Mouse (Mus musculus) kidney, adult 2 months (tissue): ENCODE results near the gene Nfe2l3. TPM values are rescaled to one million over a fixed set of nuclear protein-coding genes. Genes with fewer than 3 reads are reported as not detected.

Experiments
- DNase-seq: peaks from one replicate; pipeline ENCODE4 v3.0.0; 2021
- H3K27ac ChIP-seq: fragments of 200-500 bp; 2 replicates; pipeline ENCODE4 v1.5.1; 2012; ENCODE audit warnings: low read depth, low read length, control low read depth, inconsistent platforms; ENCODE audit not compliant: insufficient read depth
- H3K27me3 ChIP-seq: fragments of 200-500 bp; replicated peaks from 2 replicates; pipeline ENCODE4 v1.6.1; 2012; ENCODE audit warnings: mild to moderate bottlenecking, moderate library complexity, low read length, inconsistent platforms; ENCODE audit not compliant: control insufficient read depth, insufficient read depth
- H3K36me3 ChIP-seq: fragments of 200-500 bp; 2 replicates; pipeline ENCODE4 v1.6.1; 2012; ENCODE audit warnings: mild to moderate bottlenecking, moderate library complexity, low read length, inconsistent platforms; ENCODE audit not compliant: control insufficient read depth, insufficient read depth
- H3K4me1 ChIP-seq: fragments of 200-500 bp; 2 replicates; pipeline ENCODE4 v1.6.1; 2011; ENCODE audit warnings: low read length; ENCODE audit not compliant: control insufficient read depth, insufficient read depth
- H3K4me3 ChIP-seq: fragments of 200-500 bp; 2 replicates; pipeline ENCODE4 v1.5.1; 2011; ENCODE audit warnings: mild to moderate bottlenecking, low read depth, low read length, control low read depth; ENCODE audit not compliant: insufficient read depth
- CTCF ChIP-seq: fragments of 200-500 bp; conservative IDR thresholded peaks from 2 replicates; pipeline ENCODE4 v1.5.1; 2011; ENCODE audit warnings: low read depth, mild to moderate bottlenecking, control low read depth, low read length, moderate library complexity, mixed read lengths; ENCODE audit not compliant: insufficient read depth, insufficient read length
- POLR2A ChIP-seq: fragments of 200-500 bp; IDR thresholded peaks from one replicate; pipeline ENCODE4 v1.6.1; 2011; ENCODE audit warnings: low read depth, low read length, control low read depth
- WGBS: fragments of 180-500 bp; shearing (Covaris S2); methylation state at CpG from one replicate; pipeline ENCODE4 v1.1.7; 2018; 5-methylcytosine and 5-hydroxymethylcytosine counted together
- polyA plus RNA-seq: library from polyadenylated mRNA; depleted of rRNA; stranded (reverse); fragments of >200 nt; gene quantifications from 2 replicates; pipeline ENCODE4 v1.2.3, GENCODE M21; 2012

Nfe2l3 gene
- polyA plus RNA-seq, 1 experiment = 0.75 TPM

DNA sequence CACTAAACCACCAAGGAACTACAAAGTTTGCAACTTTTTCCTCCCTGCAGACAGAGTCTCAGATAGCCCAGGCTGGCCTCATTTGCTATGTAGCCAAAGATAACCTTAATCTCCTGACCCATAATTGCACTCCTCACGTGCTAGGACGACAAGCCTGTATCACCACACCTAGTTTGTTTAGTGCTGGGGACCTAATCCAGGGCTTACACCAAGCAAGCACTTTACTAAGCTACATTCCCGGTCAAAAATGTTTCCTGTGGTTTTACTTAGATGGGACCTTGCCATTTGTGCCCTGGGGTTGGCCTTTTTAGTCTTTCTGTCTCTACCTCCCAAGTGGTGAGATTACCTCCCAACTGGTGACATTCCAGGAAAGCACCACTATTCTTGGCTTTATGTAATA, 22.5 kb downstream of the Nfe2l3 start:
- no peak for TF ChIP-seq CTCF
- TF ChIP-seq POLR2A = no peak
- WGBS = 33% methylated on average over 3 of the region's 3 CpGs
- Histone ChIP-seq H3K27ac (no peak overlapping the region), H3K36me3 (peaks cover 12% of the 10 kb centered on the region), H3K4me1 (no peaks in the 10 kb centered on the region), H3K4me3 (no peak overlapping the region), H3K27me3 (no peaks in the 10 kb centered on the region)
- DNase-seq = no peak

DNA sequence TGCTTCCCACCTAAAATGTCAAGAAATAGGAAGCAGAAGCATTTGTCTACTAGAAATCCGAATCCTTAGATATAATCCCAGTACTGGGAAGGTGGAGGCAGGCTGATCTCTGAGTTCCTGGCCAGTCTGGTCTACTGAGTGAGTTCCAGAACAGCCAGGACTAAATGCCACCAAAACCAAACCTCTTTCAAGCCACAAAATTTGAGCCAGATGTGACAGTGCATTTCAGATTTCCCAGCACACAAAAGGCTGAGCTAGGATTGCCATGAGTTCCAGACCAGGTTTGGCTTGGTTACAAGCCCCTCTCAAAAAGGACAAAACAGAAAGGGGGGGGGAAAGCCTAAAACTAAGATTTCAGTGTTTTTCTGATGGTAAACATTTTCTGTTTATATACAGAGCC, 23.7 kb downstream of the Nfe2l3 start:
- Histone ChIP-seq H3K36me3 (peaks cover 18% of the 10 kb centered on the region), H3K27ac (no peak overlapping the region), H3K27me3 (no peaks in the 10 kb centered on the region), H3K4me3 (no peak overlapping the region), H3K4me1 (no peaks in the 10 kb centered on the region)
- WGBS = 57% methylated on average over 1 of the region's 1 CpGs
- no peak for TF ChIP-seq POLR2A
- TF ChIP-seq CTCF = no peak
- DNase-seq = no peak

DNA sequence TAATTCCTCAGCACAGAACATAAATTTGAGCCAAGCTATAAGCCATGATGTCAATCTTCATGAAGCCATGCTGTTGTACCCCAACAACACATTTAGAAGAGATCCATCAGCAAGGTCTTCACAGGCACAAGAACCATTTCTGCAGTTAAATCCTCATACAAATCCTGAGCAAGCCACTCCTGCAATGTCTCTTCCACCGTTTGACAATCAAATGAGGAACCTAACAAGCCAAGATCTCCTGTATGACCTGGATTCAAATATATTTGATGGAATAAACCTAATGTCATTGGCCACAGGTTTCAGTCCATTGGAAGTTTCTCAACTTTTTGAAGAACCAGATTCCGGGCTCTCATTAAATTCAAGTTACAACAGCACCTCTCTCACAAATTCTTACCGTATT, 24.8 kb downstream of the Nfe2l3 start:
- 72% methylated on average over 3 of the region's 3 CpGs for WGBS
- no peak for DNase-seq
- H3K4me3 ChIP-seq = no peak overlapping the region
- no peaks in the 10 kb centered on the region for H3K27me3 ChIP-seq
- no peaks in the 10 kb centered on the region for H3K4me1 ChIP-seq
- H3K36me3 ChIP-seq = peaks cover 26% of the 10 kb centered on the region
- TF ChIP-seq POLR2A = no peak
- no peak for TF ChIP-seq CTCF
- H3K27ac ChIP-seq = no peak overlapping the region

DNA sequence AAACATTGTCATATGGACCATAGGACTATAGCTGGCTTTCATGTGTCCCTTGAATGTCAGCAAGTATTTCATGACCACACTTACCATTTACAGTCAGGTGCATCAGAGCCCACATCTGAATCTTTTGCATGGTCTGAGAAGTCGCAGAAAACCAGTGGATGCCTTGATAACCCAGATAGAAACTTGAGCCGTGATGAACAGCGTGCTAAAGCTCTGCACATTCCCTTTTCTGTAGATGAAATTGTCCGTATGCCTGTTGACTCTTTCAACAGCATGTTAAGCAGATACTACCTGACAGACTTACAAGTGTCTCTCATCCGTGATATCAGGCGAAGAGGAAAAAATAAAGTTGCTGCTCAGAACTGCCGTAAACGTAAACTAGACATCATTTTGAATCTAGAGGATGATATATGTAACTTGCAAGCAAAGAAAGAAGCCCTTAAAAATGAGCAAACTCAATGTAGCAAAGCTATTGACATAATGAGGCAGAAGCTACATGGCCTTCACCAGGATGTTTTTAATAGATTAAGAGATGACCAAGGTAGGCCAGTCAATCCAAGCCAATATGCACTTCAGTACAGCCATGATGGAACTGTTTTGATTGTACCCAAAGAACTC, 25.4 kb downstream of the Nfe2l3 start:
- no peak for DNase-seq
- WGBS = 82% methylated on average over 8 of the region's 8 CpGs
- H3K36me3 ChIP-seq = peaks cover 27% of the 10 kb centered on the region
- no peaks in the 10 kb centered on the region for H3K4me1 ChIP-seq
- H3K27me3 ChIP-seq = no peaks in the 10 kb centered on the region
- H3K4me3 ChIP-seq = no peak overlapping the region
- H3K27ac ChIP-seq = no peak overlapping the region
- TF ChIP-seq CTCF = no peak
- TF ChIP-seq POLR2A = no peak

DNA sequence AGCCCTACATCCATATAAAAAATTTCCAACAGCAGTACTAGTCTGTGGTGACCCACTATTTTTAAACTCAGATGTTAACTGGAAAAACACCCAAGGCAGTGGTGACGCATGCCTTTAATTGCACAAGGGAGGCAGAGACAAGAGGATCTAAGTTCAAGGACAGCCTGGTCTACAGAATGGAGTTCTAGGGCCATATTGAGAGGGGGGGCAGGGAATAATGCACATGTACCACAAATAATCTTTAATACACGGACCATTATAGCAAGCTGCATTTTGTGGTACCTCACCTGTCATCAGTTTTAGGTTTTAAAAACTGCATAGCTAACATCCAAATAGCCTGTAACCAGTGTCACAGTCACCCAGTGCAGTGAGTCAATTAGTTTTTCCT, 26.4 kb downstream of the Nfe2l3 start:
- DNase-seq = peak; percentile 6
- TF ChIP-seq CTCF = no peak
- no peak for TF ChIP-seq POLR2A
- no peaks in the 10 kb centered on the region; the same call in 1 of the 2 replicates for H3K4me1 ChIP-seq
- peaks cover 35% of the 10 kb centered on the region for H3K36me3 ChIP-seq
- no peaks in the 10 kb centered on the region for H3K27me3 ChIP-seq
- no peak overlapping the region for H3K4me3 ChIP-seq
- WGBS = 64% methylated on average over 2 of the region's 2 CpGs
- H3K27ac ChIP-seq = no peak overlapping the region

DNA sequence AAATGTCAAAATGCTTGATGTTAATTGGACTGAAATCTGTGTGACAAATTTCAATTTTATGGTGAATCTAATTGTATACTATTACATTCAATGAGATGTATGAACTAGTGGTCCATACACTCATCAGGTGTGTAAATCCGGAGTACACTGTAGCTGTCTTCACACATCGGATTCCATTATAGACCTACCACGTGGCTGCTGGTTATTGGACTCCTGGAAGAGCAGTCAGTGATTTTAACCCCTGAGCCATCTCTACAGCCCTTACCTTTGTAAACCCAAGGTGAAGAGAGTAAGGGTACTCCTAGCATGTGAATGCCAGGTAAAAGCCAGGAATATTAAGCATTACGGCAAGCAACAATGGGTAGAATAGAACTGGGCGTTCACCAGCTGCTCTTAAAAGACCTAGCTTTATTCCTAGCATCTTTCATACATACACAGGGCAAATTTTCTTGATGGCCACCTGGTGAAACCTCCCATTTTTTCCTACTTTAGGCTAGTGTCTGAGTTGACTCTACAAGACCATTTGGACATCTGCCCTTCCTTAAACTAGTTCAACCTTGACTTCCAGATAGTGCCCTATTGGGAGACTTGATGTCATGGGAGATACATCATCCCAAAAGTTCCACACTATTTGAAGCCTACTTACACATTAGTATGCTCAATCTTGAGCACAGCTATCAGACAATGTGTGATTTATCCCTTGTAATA, 27.0 kb downstream of the Nfe2l3 start:
- Histone ChIP-seq H3K27ac (no peak overlapping the region), H3K4me1 (no peaks in the 10 kb centered on the region; the same call in 1 of the 2 replicates), H3K27me3 (no peaks in the 10 kb centered on the region), H3K36me3 (peaks cover 37% of the 10 kb centered on the region), H3K4me3 (no peak overlapping the region)
- DNase-seq = no peak
- no peak for TF ChIP-seq CTCF
- TF ChIP-seq POLR2A = no peak
- WGBS = 58% methylated on average over 5 of the region's 5 CpGs

DNA sequence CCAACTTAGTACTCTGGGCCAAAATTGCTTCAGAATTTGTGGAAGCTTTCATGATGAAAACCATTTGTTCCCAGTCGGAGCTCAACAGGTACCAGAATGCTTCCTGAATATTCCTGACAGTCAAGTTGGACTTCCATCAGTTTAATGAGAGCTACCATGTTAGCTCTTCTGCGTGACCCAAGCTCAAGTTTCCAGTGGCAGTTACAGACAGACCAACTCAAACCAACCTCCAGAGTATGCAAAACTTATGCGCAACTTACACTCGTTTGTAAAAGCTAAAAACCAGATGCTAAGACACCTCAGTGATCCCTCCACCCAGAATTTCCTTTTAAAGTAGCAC, 27.5 kb downstream of the Nfe2l3 start:
- WGBS = 79% methylated on average over 4 of the region's 4 CpGs
- H3K4me1 ChIP-seq = no peaks in the 10 kb centered on the region; the same call in 1 of the 2 replicates
- peaks cover 38% of the 10 kb centered on the region for H3K36me3 ChIP-seq
- H3K27me3 ChIP-seq = no peaks in the 10 kb centered on the region
- DNase-seq = no peak
- H3K27ac ChIP-seq = no peak overlapping the region
- no peak for TF ChIP-seq POLR2A
- no peak for TF ChIP-seq CTCF
- H3K4me3 ChIP-seq = no peak overlapping the region
